Mouse (Mus musculus) hindbrain, embryonic 11.5 days (tissue): ENCODE results near the gene Cdk5r2. TPM values are rescaled to one million over a fixed set of nuclear protein-coding genes. Genes with fewer than 3 reads are reported as not detected.

ENCODE experiments used
- ATAC-seq: fragments of 200-750 bp; cut with Nextera tagmentation; 2 replicates; pipeline ENCODE4 v1.8.0; 2017; ENCODE audit warnings: mild to moderate bottlenecking, moderate TSS enrichment, moderate library complexity; ENCODE audit not compliant: low FRiP score
- DNase-seq: peaks from one replicate; pipeline ENCODE4 v3.0.0-alpha.2; 2015; ENCODE audit warnings: low spot score
- H3K27ac ChIP-seq: fragments of 300-500 bp; sonication (generic); 2 replicates; pipeline ENCODE4 v1.5.1; 2014; ENCODE audit warnings: mild to moderate bottlenecking, low read depth, low read length
- H3K27me3 ChIP-seq: fragments of 300-500 bp; sonication (generic); 2 replicates; pipeline ENCODE4 v1.6.1; 2014; ENCODE audit warnings: mild to moderate bottlenecking, low read length, moderate library complexity, mixed read lengths; ENCODE audit not compliant: control insufficient read depth, insufficient read depth
- H3K36me3 ChIP-seq: fragments of 300-500 bp; sonication (generic); 2 replicates; pipeline ENCODE4 v1.6.1; 2014; ENCODE audit warnings: mild to moderate bottlenecking, low read length, moderate library complexity, mixed read lengths; ENCODE audit not compliant: control insufficient read depth, insufficient read depth
- H3K4me1 ChIP-seq: fragments of 300-500 bp; sonication (generic); replicated peaks from 2 replicates; pipeline ENCODE4 v1.6.1; 2014; ENCODE audit warnings: low read length, mixed read lengths; ENCODE audit not compliant: control insufficient read depth, insufficient read depth
- H3K4me2 ChIP-seq: fragments of 300-500 bp; sonication (generic); replicated peaks from 2 replicates; pipeline ENCODE4 v1.6.1; 2014; ENCODE audit warnings: mild to moderate bottlenecking, low read depth, low read length
- H3K4me3 ChIP-seq: fragments of 300-500 bp; sonication (generic); 2 replicates; pipeline ENCODE4 v1.5.1; 2014; ENCODE audit warnings: low read depth, low read length
- H3K9ac ChIP-seq: fragments of 300-500 bp; sonication (generic); 2 replicates; pipeline ENCODE4 v1.6.1; 2014; ENCODE audit warnings: low read depth, low read length
- H3K9me3 ChIP-seq: fragments of 300-500 bp; sonication (generic); 2 replicates; pipeline ENCODE4 v1.6.1; 2016; ENCODE audit warnings: low read length; ENCODE audit not compliant: control insufficient read depth
- WGBS: fragments of 180-500 bp; shearing (Covaris S2); extraction: QIAGEN DNeasy Blood & Tissue Kit; methylation state at CpG from one replicate; pipeline ENCODE4 v1.1.7; 2014; 5-methylcytosine and 5-hydroxymethylcytosine counted together
- polyA plus RNA-seq: library from polyadenylated mRNA; unstranded; fragments of >200 nt; fragmentation: Nextera tagmentation; extraction: Ambion mirVana; gene quantifications from 2 replicates; pipeline ENCODE4 v1.2.1, GENCODE M21; 2014

Gene Cdk5r2
- polyA plus RNA-seq, 1 experiment from 2014 or later = 5.3 TPM

GRCm38 (mm10) chr1:74857201-74857600, 2.5 kb downstream of the Cdk5r2 start:
- 3% methylated on average over 20 of the region's 20 CpGs for WGBS
- Histone ChIP-seq H3K4me1 (peaks cover 12% of the 10 kb centered on the region), H3K36me3 (no peaks in the 10 kb centered on the region), H3K9ac (peak overlapping the region; percentile 32; the same call in 1 of the 2 replicates), H3K9me3 (no peaks in the 10 kb centered on the region), H3K27ac (no peak overlapping the region), H3K4me2 (peak overlapping the region; percentile 67), H3K4me3 (peak overlapping the region; percentile 63), H3K27me3 (peaks cover 23% of the 10 kb centered on the region)
- no peak for DNase-seq
- ATAC-seq = no peak

GRCm38 (mm10) chr1:74857677-74858076, 2.9 kb downstream of the Cdk5r2 start:
- H3K4me1 ChIP-seq = peaks cover 12% of the 10 kb centered on the region
- peak; percentile 36 for DNase-seq
- H3K36me3 ChIP-seq = no peaks in the 10 kb centered on the region
- peaks cover 23% of the 10 kb centered on the region for H3K27me3 ChIP-seq
- H3K4me2 ChIP-seq = peak overlapping the region; percentile 67
- WGBS = 1% methylated on average over 4 of the region's 4 CpGs
- no peaks in the 10 kb centered on the region for H3K9me3 ChIP-seq
- ATAC-seq = no peak
- peak overlapping the region; percentile 42; the same call in 1 of the 2 replicates for H3K9ac ChIP-seq
- 0 out of 2 replicates have a peak overlapping the region, but pooled peaks have one; percentile 47 for H3K27ac ChIP-seq
- peak overlapping the region; percentile 63 for H3K4me3 ChIP-seq

- peak; percentile 49 for ATAC-seq
- DNase-seq = peak; percentile 86
- Histone ChIP-seq H3K4me1 (peaks cover 12% of the 10 kb centered on the region), H3K27ac (peak overlapping the region; percentile 47; the same call in 1 of the 2 replicates), H3K9me3 (no peaks in the 10 kb centered on the region), H3K36me3 (no peaks in the 10 kb centered on the region), H3K9ac (peak overlapping the region; percentile 42; the same call in 1 of the 2 replicates), H3K4me3 (peak overlapping the region; percentile 63), H3K4me2 (peak overlapping the region; percentile 67), H3K27me3 (peaks cover 23% of the 10 kb centered on the region)
- 0% methylated on average over 29 of the region's 29 CpGs for WGBS
These were observed 3.5 kb downstream of the Cdk5r2 start for GRCm38 (mm10) chr1:74858171-74858719.

GRCm38 (mm10) chr1:74858805-74859204, 4.1 kb downstream of the Cdk5r2 start:
- Histone ChIP-seq H3K4me3 (peak overlapping the region; percentile 63), H3K27ac (no peak overlapping the region), H3K36me3 (no peaks in the 10 kb centered on the region), H3K4me2 (peak overlapping the region; percentile 67), H3K27me3 (peaks cover 21% of the 10 kb centered on the region), H3K9me3 (no peaks in the 10 kb centered on the region), H3K4me1 (peaks cover 10% of the 10 kb centered on the region), H3K9ac (peak overlapping the region; percentile 27; the same call in 1 of the 2 replicates)
- ATAC-seq = no peak
- 6% methylated on average over 16 of the region's 16 CpGs for WGBS
- DNase-seq = no peak

- Histone ChIP-seq H3K9ac (no peak overlapping the region), H3K27me3 (peaks cover 21% of the 10 kb centered on the region), H3K4me2 (no peak overlapping the region), H3K27ac (no peak overlapping the region), H3K4me1 (peaks cover 6% of the 10 kb centered on the region), H3K9me3 (no peaks in the 10 kb centered on the region), H3K36me3 (no peaks in the 10 kb centered on the region), H3K4me3 (no peak overlapping the region)
- ATAC-seq = no peak
- DNase-seq = no peak
- WGBS = 49% methylated on average over 6 of the region's 6 CpGs
These were observed 4.7 kb downstream of the Cdk5r2 start for GRCm38 (mm10) chr1:74859223-74859984.

GRCm38 (mm10) chr1:74861783-74862182, 7.0 kb downstream of the Cdk5r2 start:
- DNase-seq = no peak
- no peaks in the 10 kb centered on the region for H3K36me3 ChIP-seq
- H3K27me3 ChIP-seq = peaks cover 14% of the 10 kb centered on the region
- no peak overlapping the region for H3K4me3 ChIP-seq
- no peak for ATAC-seq
- peaks cover 5% of the 10 kb centered on the region; the same call in 1 of the 2 replicates for H3K4me1 ChIP-seq
- H3K27ac ChIP-seq = no peak overlapping the region
- no peak overlapping the region for H3K4me2 ChIP-seq
- H3K9ac ChIP-seq = no peak overlapping the region
- H3K9me3 ChIP-seq = no peaks in the 10 kb centered on the region

GRCm38 (mm10) chr1:74872218-74872617, 17.5 kb downstream of the Cdk5r2 start:
- H3K36me3 ChIP-seq = no peaks in the 10 kb centered on the region
- 70% methylated on average over 2 of the region's 2 CpGs for WGBS
- DNase-seq = no peak
- no peaks in the 10 kb centered on the region for H3K4me1 ChIP-seq
- H3K27ac ChIP-seq = no peak overlapping the region
- H3K9ac ChIP-seq = no peak overlapping the region
- H3K9me3 ChIP-seq = no peaks in the 10 kb centered on the region
- no peak overlapping the region for H3K4me3 ChIP-seq
- no peak for ATAC-seq
- no peaks in the 10 kb centered on the region; the same call in 1 of the 2 replicates for H3K27me3 ChIP-seq
- no peak overlapping the region for H3K4me2 ChIP-seq

GRCm38 (mm10) chr1:74877199-74877598, 22.5 kb downstream of the Cdk5r2 start:
- no peak for DNase-seq
- no peak overlapping the region for H3K4me3 ChIP-seq
- H3K27ac ChIP-seq = no peak overlapping the region
- no peak for ATAC-seq
- no peak overlapping the region for H3K9ac ChIP-seq
- WGBS = 58% methylated on average over 3 of the region's 3 CpGs
- H3K9me3 ChIP-seq = no peaks in the 10 kb centered on the region
- peaks cover 25% of the 10 kb centered on the region for H3K27me3 ChIP-seq
- no peak overlapping the region for H3K4me2 ChIP-seq
- no peaks in the 10 kb centered on the region for H3K36me3 ChIP-seq
- H3K4me1 ChIP-seq = peaks cover 3% of the 10 kb centered on the region; the same call in 1 of the 2 replicates
